Mouse (Mus musculus) layer of hippocampus, adult 18-20 months (tissue): ENCODE measurements at regions not wholly inside any gene's neighbourhood (a gene's known extent, or its start where the extent isn't known, plus 50 kb on each side); places are given as distances from the start of the nearest gene placed in this dataset.
A peak's percentile ranks its signal among the peaks of the same experiment; 100 is the strongest.
"Not testable (repeated sequence)": the region's sequence is repeated elsewhere in the genome, so short reads cannot be mapped to it uniquely, and the experiment has no call there.

Experiments
- DNase-seq, 2 experiments: peaks; one replicate each; pipeline ENCODE4 v3.0.0; 2022; ENCODE audit warnings: low spot score in 2 of 2

GRCm38 (mm10) chr6:22444856-22445255 is 88.8 kb upstream of the Fam3c start:
- not testable (repeated sequence) for DNase-seq

- DNase-seq: no peak
Observed at GRCm38 (mm10) chr6:22444220-22444619, 88.2 kb upstream of the Fam3c start.

- DNase-seq: no peak
Observed at GRCm38 (mm10) chr6:22443573-22443972, 87.5 kb upstream of the Fam3c start.

GRCm38 (mm10) chr6:22443170-22443569 is 87.1 kb upstream of the Fam3c start:
- DNase-seq: no peak

- no peak for DNase-seq
Observed at GRCm38 (mm10) chr6:22442591-22442990, 86.5 kb upstream of the Fam3c start.

GRCm38 (mm10) chr6:22439871-22440270 is 83.8 kb upstream of the Fam3c start:
- no peak for DNase-seq

- DNase-seq: peak in 1 of 2 experiments; percentile 8
Observed at GRCm38 (mm10) chr6:22429026-22429425, 73.0 kb upstream of the Fam3c start.

- DNase-seq: no peak
Observed at GRCm38 (mm10) chr6:22424161-22424807, 68.2 kb upstream of the Fam3c start.

- no peak for DNase-seq
Observed at GRCm38 (mm10) chr6:22423070-22423980, 67.3 kb upstream of the Fam3c start.

GRCm38 (mm10) chr6:22421551-22421950 is 65.5 kb upstream of the Fam3c start:
- DNase-seq: no peak

- no peak for DNase-seq
Observed at GRCm38 (mm10) chr6:22418279-22418678, 62.2 kb upstream of the Fam3c start.

GRCm38 (mm10) chr6:22417189-22417588 is 61.1 kb upstream of the Fam3c start:
- DNase-seq: no peak

- DNase-seq: no peak
Observed at GRCm38 (mm10) chr6:22411796-22412195, 55.8 kb upstream of the Fam3c start.

- DNase-seq: no peak
Observed at GRCm38 (mm10) chr6:22408808-22409589, 53.0 kb upstream of the Fam3c start.
